Mouse (Mus musculus): ENCODE results near the gene Vps37b. TPM values are rescaled to one million over a fixed set of nuclear protein-coding genes. Genes with fewer than 3 reads are reported as not detected.

Vps37b gene
- polyA plus RNA-seq, 1 experiment from 2014 or later, result 40.8 TPM

- Histone ChIP-seq H3K4me3 (ENCODE audit: low read length) (no peak overlapping the region), H3K36me3 (ENCODE audit: insufficient read depth, low read length) (no peaks in the 10 kb centered on the region), H3K9me3 (ENCODE audit: low read length) (no peaks in the 10 kb centered on the region), H3K27ac (ENCODE audit: low read length) (peak overlapping the region; percentile 72), H3K27me3 (ENCODE audit: insufficient read depth, low read length) (no peaks in the 10 kb centered on the region), H3K4me1 (ENCODE audit: insufficient read depth, low read length) (peaks cover 22% of the 10 kb centered on the region), H3K4me2 (replicated peaks; ENCODE audit: low read depth, low read length) (no peak overlapping the region), H3K9ac (replicated peaks; ENCODE audit: low read length) (peak overlapping the region; percentile 61; the same call in 1 of the 2 replicates)
- ATAC-seq (ENCODE audit: low FRiP score, low TSS enrichment), result peak; percentile 74; the same call in 1 of the 2 replicates
- WGBS, result 41% methylated on average over 15 of the region's 15 CpGs
Observed at GRCm38 (mm10) chr5:124049249-124050045, 17.4 kb upstream of the Vps37b start.

GRCm38 (mm10) chr5:124046741-124047401, 14.8 kb upstream of the Vps37b start:
- Histone ChIP-seq H3K36me3 (ENCODE audit: insufficient read depth, low read length) (no peaks in the 10 kb centered on the region), H3K4me3 (ENCODE audit: low read length) (no peak overlapping the region), H3K4me2 (replicated peaks; ENCODE audit: low read depth, low read length) (no peak overlapping the region), H3K9ac (replicated peaks; ENCODE audit: low read length) (no peak overlapping the region), H3K9me3 (ENCODE audit: low read length) (no peaks in the 10 kb centered on the region), H3K4me1 (ENCODE audit: insufficient read depth, low read length) (peaks cover 26% of the 10 kb centered on the region), H3K27me3 (ENCODE audit: insufficient read depth, low read length) (no peaks in the 10 kb centered on the region), H3K27ac (ENCODE audit: low read length) (peak overlapping the region; percentile 65)
- ATAC-seq (ENCODE audit: low FRiP score, low TSS enrichment), result peak; percentile 57
- 73% methylated on average over 7 of the region's 7 CpGs for WGBS

- Histone ChIP-seq H3K36me3 (ENCODE audit: insufficient read depth, low read length) (no peaks in the 10 kb centered on the region), H3K4me3 (ENCODE audit: low read length) (no peak overlapping the region), H3K4me1 (ENCODE audit: insufficient read depth, low read length) (peaks cover 21% of the 10 kb centered on the region), H3K9me3 (ENCODE audit: low read length) (no peaks in the 10 kb centered on the region), H3K27me3 (ENCODE audit: insufficient read depth, low read length) (no peaks in the 10 kb centered on the region), H3K27ac (ENCODE audit: low read length) (no peak overlapping the region), H3K9ac (replicated peaks; ENCODE audit: low read length) (no peak overlapping the region; the same call in 1 of the 2 replicates), H3K4me2 (replicated peaks; ENCODE audit: low read depth, low read length) (no peak overlapping the region)
- WGBS, result 39% methylated on average over 11 of the region's 11 CpGs
- no peak for ATAC-seq (ENCODE audit: low FRiP score, low TSS enrichment)
Observed at GRCm38 (mm10) chr5:124045453-124046010, 13.5 kb upstream of the Vps37b start.

- no peaks in the 10 kb centered on the region for H3K36me3 ChIP-seq (ENCODE audit: insufficient read depth, low read length)
- H3K27me3 ChIP-seq (ENCODE audit: insufficient read depth, low read length), result no peaks in the 10 kb centered on the region
- no peak overlapping the region for H3K4me2 ChIP-seq (replicated peaks; ENCODE audit: low read depth, low read length)
- no peak overlapping the region for H3K9ac ChIP-seq (replicated peaks; ENCODE audit: low read length)
- H3K27ac ChIP-seq (ENCODE audit: low read length), result no peak overlapping the region
- ATAC-seq (ENCODE audit: low FRiP score, low TSS enrichment), result no peak
- no peaks in the 10 kb centered on the region for H3K9me3 ChIP-seq (ENCODE audit: low read length)
- H3K4me1 ChIP-seq (ENCODE audit: insufficient read depth, low read length), result peaks cover 8% of the 10 kb centered on the region; the same call in 1 of the 2 replicates
- 89% methylated on average over 5 of the region's 5 CpGs for WGBS
- H3K4me3 ChIP-seq (ENCODE audit: low read length), result no peak overlapping the region
Observed at GRCm38 (mm10) chr5:124043999-124044398, 11.9 kb upstream of the Vps37b start.

- Histone ChIP-seq H3K9ac (replicated peaks; ENCODE audit: low read length) (0 out of 2 replicates have a peak overlapping the region, but pooled peaks have one; percentile 11), H3K4me1 (ENCODE audit: insufficient read depth, low read length) (peaks cover 8% of the 10 kb centered on the region; the same call in 1 of the 2 replicates), H3K4me2 (replicated peaks; ENCODE audit: low read depth, low read length) (no peak overlapping the region), H3K27me3 (ENCODE audit: insufficient read depth, low read length) (no peaks in the 10 kb centered on the region), H3K36me3 (ENCODE audit: insufficient read depth, low read length) (no peaks in the 10 kb centered on the region), H3K27ac (ENCODE audit: low read length) (peak overlapping the region; percentile 24; the same call in 1 of the 2 replicates), H3K9me3 (ENCODE audit: low read length) (no peaks in the 10 kb centered on the region), H3K4me3 (ENCODE audit: low read length) (no peak overlapping the region)
- WGBS, result 69% methylated on average over 10 of the region's 10 CpGs
- no peak for ATAC-seq (ENCODE audit: low FRiP score, low TSS enrichment)
Observed at GRCm38 (mm10) chr5:124043212-124043978, 11.3 kb upstream of the Vps37b start.

GRCm38 (mm10) chr5:124041097-124041496, 9.0 kb upstream of the Vps37b start:
- WGBS, result 48% methylated on average over 9 of the region's 9 CpGs
- no peak overlapping the region for H3K4me3 ChIP-seq (ENCODE audit: low read length)
- ATAC-seq (ENCODE audit: low FRiP score, low TSS enrichment), result no peak
- H3K9me3 ChIP-seq (ENCODE audit: low read length), result no peaks in the 10 kb centered on the region
- H3K4me1 ChIP-seq (ENCODE audit: insufficient read depth, low read length), result 0 out of 2 replicates have a peak, but pooled peaks cover 8% of the 10 kb centered on the region
- no peak overlapping the region for H3K9ac ChIP-seq (replicated peaks; ENCODE audit: low read length)
- H3K4me2 ChIP-seq (replicated peaks; ENCODE audit: low read depth, low read length), result no peak overlapping the region
- H3K36me3 ChIP-seq (ENCODE audit: insufficient read depth, low read length), result no peaks in the 10 kb centered on the region
- H3K27me3 ChIP-seq (ENCODE audit: insufficient read depth, low read length), result no peaks in the 10 kb centered on the region
- no peak overlapping the region for H3K27ac ChIP-seq (ENCODE audit: low read length)

GRCm38 (mm10) chr5:124039602-124040001, 7.5 kb upstream of the Vps37b start:
- H3K4me2 ChIP-seq (replicated peaks; ENCODE audit: low read depth, low read length), result no peak overlapping the region
- H3K27me3 ChIP-seq (ENCODE audit: insufficient read depth, low read length), result no peaks in the 10 kb centered on the region
- ATAC-seq (ENCODE audit: low FRiP score, low TSS enrichment), result no peak
- no peak overlapping the region for H3K4me3 ChIP-seq (ENCODE audit: low read length)
- no peak overlapping the region for H3K9ac ChIP-seq (replicated peaks; ENCODE audit: low read length)
- H3K9me3 ChIP-seq (ENCODE audit: low read length), result no peaks in the 10 kb centered on the region
- H3K27ac ChIP-seq (ENCODE audit: low read length), result no peak overlapping the region
- no peaks in the 10 kb centered on the region for H3K36me3 ChIP-seq (ENCODE audit: insufficient read depth, low read length)
- WGBS, result 88% methylated on average over 6 of the region's 6 CpGs
- 0 out of 2 replicates have a peak, but pooled peaks cover 8% of the 10 kb centered on the region for H3K4me1 ChIP-seq (ENCODE audit: insufficient read depth, low read length)

GRCm38 (mm10) chr5:124036836-124037235, 4.8 kb upstream of the Vps37b start:
- 80% methylated on average over 5 of the region's 5 CpGs for WGBS
- no peak overlapping the region for H3K9ac ChIP-seq (replicated peaks; ENCODE audit: low read length)
- H3K27me3 ChIP-seq (ENCODE audit: insufficient read depth, low read length), result no peaks in the 10 kb centered on the region
- no peak overlapping the region for H3K27ac ChIP-seq (ENCODE audit: low read length)
- H3K9me3 ChIP-seq (ENCODE audit: low read length), result no peaks in the 10 kb centered on the region
- no peak for ATAC-seq (ENCODE audit: low FRiP score, low TSS enrichment)
- H3K4me3 ChIP-seq (ENCODE audit: low read length), result no peak overlapping the region
- H3K36me3 ChIP-seq (ENCODE audit: insufficient read depth, low read length), result no peaks in the 10 kb centered on the region
- no peak overlapping the region for H3K4me2 ChIP-seq (replicated peaks; ENCODE audit: low read depth, low read length)
- H3K4me1 ChIP-seq (ENCODE audit: insufficient read depth, low read length), result no peaks in the 10 kb centered on the region

GRCm38 (mm10) chr5:124036341-124036740, 4.3 kb upstream of the Vps37b start:
- 33% methylated on average over 6 of the region's 6 CpGs for WGBS
- no peaks in the 10 kb centered on the region for H3K36me3 ChIP-seq (ENCODE audit: insufficient read depth, low read length)
- no peaks in the 10 kb centered on the region for H3K9me3 ChIP-seq (ENCODE audit: low read length)
- ATAC-seq (ENCODE audit: low FRiP score, low TSS enrichment), result no peak
- no peak overlapping the region for H3K4me3 ChIP-seq (ENCODE audit: low read length)
- H3K27me3 ChIP-seq (ENCODE audit: insufficient read depth, low read length), result no peaks in the 10 kb centered on the region
- H3K9ac ChIP-seq (replicated peaks; ENCODE audit: low read length), result no peak overlapping the region
- H3K4me2 ChIP-seq (replicated peaks; ENCODE audit: low read depth, low read length), result no peak overlapping the region
- no peak overlapping the region for H3K27ac ChIP-seq (ENCODE audit: low read length)
- peaks cover 2% of the 10 kb centered on the region; the same call in 1 of the 2 replicates for H3K4me1 ChIP-seq (ENCODE audit: insufficient read depth, low read length)
